Mouse (Mus musculus) heart, adult 2 months (tissue): ENCODE measurements around the gene Olfr523.

Experiments
- CTCF ChIP-seq: fragments of 200-600 bp; IDR thresholded peaks from 2 replicates; pipeline ENCODE4 v1.8.1; 2022; ENCODE audit warnings: antibody characterized with exemption, mild to moderate bottlenecking, moderate library complexity
- EP300 ChIP-seq: fragments of 200-500 bp; IDR thresholded peaks from 2 replicates; pipeline ENCODE4 v1.6.1; 2011; ENCODE audit warnings: low read depth, low read length, control low read depth; ENCODE audit not compliant: insufficient read depth
- POLR2A ChIP-seq: fragments of 200-500 bp; IDR thresholded peaks from 2 replicates; pipeline ENCODE4 v1.6.1; 2011; ENCODE audit warnings: mild to moderate bottlenecking, low read depth, low read length, control low read depth; ENCODE audit not compliant: insufficient read depth

- TF ChIP-seq CTCF = no peak
- no peak for TF ChIP-seq EP300
- TF ChIP-seq POLR2A = no peak
Measured at GRCm38 (mm10) chr7:140153829-140154217, 19.2 kb upstream of the Olfr523 start.
